ENCODE assay signal across 8 mouse cellular contexts in the genomic region with DNA sequence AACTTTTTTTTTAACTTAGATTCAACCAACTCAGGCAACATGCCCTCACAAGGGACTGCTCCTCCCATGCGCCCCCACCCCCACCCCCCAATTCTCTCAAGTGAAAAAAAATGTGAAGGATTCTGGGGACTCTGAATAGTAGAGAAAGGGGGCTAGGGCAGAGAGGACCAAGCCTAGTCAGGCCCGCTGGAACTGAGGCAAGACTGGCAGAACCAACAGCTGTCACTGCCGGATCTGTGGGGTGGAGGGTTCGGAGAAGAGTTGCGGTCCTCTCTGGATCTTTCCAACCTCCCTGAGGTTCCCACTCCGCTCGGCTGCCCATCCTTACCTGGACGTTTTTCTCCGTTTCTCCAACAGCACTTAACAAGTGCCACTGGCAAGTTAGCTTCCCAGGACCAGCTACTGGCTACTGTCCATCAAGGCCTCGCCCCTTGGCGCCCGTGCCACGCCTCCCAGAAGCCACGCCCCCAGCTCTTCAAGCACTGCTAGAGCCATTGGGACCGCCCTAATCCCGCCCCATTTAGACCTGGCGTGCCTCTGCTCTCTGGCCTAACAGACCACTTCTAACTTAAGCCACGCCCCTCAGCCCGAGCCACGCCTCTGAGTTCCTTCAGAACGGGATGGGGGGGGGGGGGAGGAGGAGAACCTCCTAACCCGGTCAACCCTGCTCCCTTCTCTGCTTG. TPM values are rescaled to one million over a fixed set of nuclear protein-coding genes. Genes with fewer than 3 reads are reported as not detected.
DNase-seq lines count a peak whose midpoint lies in the region; ATAC-seq and TF ChIP-seq lines count a peak whose summit lies in the region.

TSS of gene Car5b (minus strand) at position 391 of the 683 bp plus-strand sequence.

- H3K36me3 ChIP-seq in CH12.LX (replicated peaks in 1 of 2; ENCODE audit: control insufficient read depth in 1 of 2, insufficient read depth in 1 of 2, low read length in 1 of 2), result no peaks in the 10 kb centered on the region
- no peaks in the 10 kb centered on the region for H3K36me3 ChIP-seq in forebrain, embryonic 10.5 days (replicated peaks)
- no peaks in the 10 kb centered on the region for H3K36me3 ChIP-seq in heart, embryonic 14.5 days (ENCODE audit: control insufficient read depth, insufficient read depth, low read length)
- H3K36me3 ChIP-seq in liver, embryonic 12.5 days, result no peaks in the 10 kb centered on the region
- no peaks in the 10 kb centered on the region for H3K36me3 ChIP-seq in stomach, embryonic 14.5 days (ENCODE audit: control insufficient read depth, insufficient read depth, low read length)

- H3K27me3 ChIP-seq in CH12.LX (replicated peaks), result no peaks in the 10 kb centered on the region
- peaks cover 92% of the 10 kb centered on the region for H3K27me3 ChIP-seq in forebrain, embryonic 10.5 days (ENCODE audit: poor library complexity, severe bottlenecking)
- H3K27me3 ChIP-seq in heart, embryonic 14.5 days (ENCODE audit: control insufficient read depth, insufficient read depth, low read length), result no peaks in the 10 kb centered on the region
- no peaks in the 10 kb centered on the region for H3K27me3 ChIP-seq in liver, embryonic 12.5 days (replicated peaks)
- H3K27me3 ChIP-seq in stomach, embryonic 14.5 days (ENCODE audit: control insufficient read depth, insufficient read depth, low read length), result no peaks in the 10 kb centered on the region

- no peak within 1 kb of the TSS for H3K9ac ChIP-seq in CH12.LX (ENCODE audit: insufficient read depth, low read depth)
- no peak within 1 kb of the TSS for H3K9ac ChIP-seq in heart, embryonic 14.5 days (ENCODE audit: low read length)
- H3K9ac ChIP-seq in liver, embryonic 12.5 days, result no peak within 1 kb of the TSS; the same call in 1 of the 2 replicates
- no peak within 1 kb of the TSS for H3K9ac ChIP-seq in stomach, embryonic 14.5 days (replicated peaks; ENCODE audit: low read depth, low read length)

- TF ChIP-seq RAD21 in CH12.LX (IDR thresholded peaks at IDR 0.05; ENCODE audit: low read depth, low read length), result no peak

- no peaks in the 10 kb centered on the region for H3K9me3 ChIP-seq in CH12.LX (replicated peaks; ENCODE audit: low read length)
- H3K9me3 ChIP-seq in forebrain, embryonic 10.5 days, result no peaks in the 10 kb centered on the region
- H3K9me3 ChIP-seq in heart, embryonic 14.5 days (ENCODE audit: control insufficient read depth, low read length), result no peaks in the 10 kb centered on the region
- no peaks in the 10 kb centered on the region for H3K9me3 ChIP-seq in liver, embryonic 12.5 days (replicated peaks)
- no peaks in the 10 kb centered on the region for H3K9me3 ChIP-seq in stomach, embryonic 14.5 days (ENCODE audit: control insufficient read depth, low read depth, low read length)

- peak within 1 kb of the TSS in 1 of 3 experiments; percentile 10 for H3K4me3 ChIP-seq in CH12.LX (replicated peaks in 1 of 3; ENCODE audit: low read depth in 2 of 3, low read length in 2 of 3, poor library complexity in 1 of 3)
- peak within 1 kb of the TSS; percentile 48 for H3K4me3 ChIP-seq in forebrain, embryonic 10.5 days
- peak within 1 kb of the TSS; percentile 35 to 48 for H3K4me3 ChIP-seq in heart, embryonic 14.5 days (ENCODE audit: control insufficient read depth in 1 of 2, insufficient read depth in 1 of 2, low read depth in 1 of 2, low read length in 2 of 2)
- H3K4me3 ChIP-seq in liver, embryonic 12.5 days, result peak within 1 kb of the TSS; percentile 38
- peak within 1 kb of the TSS; percentile 25 for H3K4me3 ChIP-seq in stomach, embryonic 14.5 days (ENCODE audit: low read depth, low read length)

- peak; percentile 17 for DNase-seq in CH12.LX (ENCODE audit: extremely low read depth)
- DNase-seq in c-Kit-positive CD71-positive TER-119-negative erythroid progenitor cells, embryonic 14.5 days (ENCODE audit: low read depth), result peak; percentile 76
- peak; percentile 81 for DNase-seq in forebrain, embryonic 10.5 days (ENCODE audit: extremely low spot score, low spot score)
- DNase-seq in kidney, postnatal 10 days, result peak; percentile 95
- peak; percentile 58 for DNase-seq in naive thymus-derived CD4-positive, alpha-beta T cell, adult 2 months (ENCODE audit: low read depth)

- H3K79me2 ChIP-seq in CH12.LX (replicated peaks; ENCODE audit: control insufficient read depth, extremely low read depth, insufficient read depth, poor library complexity, severe bottlenecking), result no peaks in the 10 kb centered on the region

- ATAC-seq in heart, embryonic 14.5 days (ENCODE audit: insufficient number of reproducible peaks, insufficient read depth, low FRiP score, low read depth), result peak; percentile 97
- peak; percentile 99 for ATAC-seq in liver, embryonic 12.5 days
- peak; percentile 99 for ATAC-seq in stomach, embryonic 14.5 days (ENCODE audit: insufficient number of reproducible peaks, insufficient read depth, low FRiP score, low read depth)

- no peak for TF ChIP-seq EP300 in CH12.LX (IDR thresholded peaks at IDR 0.05; ENCODE audit: low read length)

- no peak within 1 kb of the TSS for H3K27ac ChIP-seq in CH12.LX (ENCODE audit: insufficient read depth, low read depth)
- H3K27ac ChIP-seq in forebrain, embryonic 10.5 days, result no peak within 1 kb of the TSS
- no peak within 1 kb of the TSS for H3K27ac ChIP-seq in heart, embryonic 14.5 days (replicated peaks in 1 of 2; ENCODE audit: control insufficient read depth in 1 of 2, insufficient read depth in 1 of 2, low read depth in 2 of 2, low read length in 2 of 2)
- no peak within 1 kb of the TSS for H3K27ac ChIP-seq in liver, embryonic 12.5 days
- no peak within 1 kb of the TSS for H3K27ac ChIP-seq in stomach, embryonic 14.5 days (ENCODE audit: low read length)

- H3K4me2 ChIP-seq in CH12.LX (ENCODE audit: insufficient read depth, low read depth, poor library complexity, severe bottlenecking), result no peak within 1 kb of the TSS
- H3K4me2 ChIP-seq in heart, embryonic 14.5 days (ENCODE audit: low read length), result peak within 1 kb of the TSS; percentile 69
- peak within 1 kb of the TSS; percentile 65 for H3K4me2 ChIP-seq in liver, embryonic 12.5 days
- H3K4me2 ChIP-seq in stomach, embryonic 14.5 days (replicated peaks; ENCODE audit: low read depth, low read length), result peak within 1 kb of the TSS; percentile 40

- no peak for TF ChIP-seq CTCF in CH12.LX (conservative IDR thresholded peaks at IDR 0.05 in 1 of 2, IDR thresholded peaks at IDR 0.05 in 1 of 2; ENCODE audit: low read depth in 2 of 2, low read length in 2 of 2)

- in situ Hi-C loops in CH12.LX (cut with MboI; ENCODE audit: low pct_ligation_motif_present, low pct_unique_long_range_greater_than_20kb, low sequenced_read_pairs), result no loop called here

- no peaks in the 10 kb centered on the region for H3K4me1 ChIP-seq in CH12.LX (ENCODE audit: control insufficient read depth in 1 of 2, insufficient read depth in 2 of 2)
- H3K4me1 ChIP-seq in forebrain, embryonic 10.5 days, result peaks cover 2% of the 10 kb centered on the region; the same call in 1 of the 2 replicates
- no peaks in the 10 kb centered on the region; a peak in 1 of 4 replicates for H3K4me1 ChIP-seq in heart, embryonic 14.5 days (ENCODE audit: control insufficient read depth in 2 of 2, insufficient read depth in 2 of 2, low read length in 2 of 2)
- H3K4me1 ChIP-seq in liver, embryonic 12.5 days, result peaks cover 11% of the 10 kb centered on the region
- no peaks in the 10 kb centered on the region for H3K4me1 ChIP-seq in stomach, embryonic 14.5 days (ENCODE audit: control insufficient read depth, insufficient read depth, low read length)

- 11% methylated on average over 22 of the region's 22 CpGs for WGBS in forebrain, embryonic 10.5 days
- 16% methylated on average over 21 of the region's 22 CpGs for WGBS in heart, embryonic 14.5 days
- WGBS in liver, embryonic 12.5 days (ENCODE audit: insufficient replicate concordance), result 7% methylated on average over 18 of the region's 22 CpGs
- 16% methylated on average over 22 of the region's 22 CpGs for WGBS in stomach, embryonic 14.5 days

- dilution Hi-C loops in CH12.LX (cut with MboI; ENCODE audit: extremely low pct_ligation_motif_present, extremely low pct_unique_long_range_greater_than_20kb, low sequenced_read_pairs), result no loop called here

- no peak for TF ChIP-seq POLR2A in CH12.LX (IDR thresholded peaks at IDR 0.05; ENCODE audit: low read depth, low read length)

TF ChIP-seq in CH12.LX, 34 proteins besides CTCF, POLR2A, EP300 and RAD21:
- TF ChIP-seq HCFC1 (IDR thresholded peaks at IDR 0.05; ENCODE audit: low read depth, low read length), result no peak
- no peak for TF ChIP-seq UBTF (IDR thresholded peaks at IDR 0.05; ENCODE audit: low read depth, low read length)
- no peak for TF ChIP-seq ETS1 (conservative IDR thresholded peaks at IDR 0.05; ENCODE audit: low read depth, low read length)
- TF ChIP-seq POLR2AphosphoS2 (IDR thresholded peaks at IDR 0.05; ENCODE audit: low read depth, low read length), result no peak
- no peak for TF ChIP-seq MEF2A (IDR thresholded peaks at IDR 0.05; ENCODE audit: borderline replicate concordance, low read depth, low read length)
- no peak for TF ChIP-seq MYC (IDR thresholded peaks at IDR 0.05; ENCODE audit: low read depth, low read length)
- no peak for TF ChIP-seq ELF1 (IDR thresholded peaks at IDR 0.05; ENCODE audit: low read depth, low read length)
- TF ChIP-seq MAZ (IDR thresholded peaks at IDR 0.05; ENCODE audit: low read depth, low read length), result no peak
- TF ChIP-seq JUND (conservative IDR thresholded peaks at IDR 0.05; ENCODE audit: low read depth, low read length), result no peak

RNA-seq across cellular contexts. Expression of gene Car5b, which starts in this region (rescaled TPM):
- total RNA-seq in CH12.LX (2012; rRNA removed) (0.13 and 0.17 TPM in 2 replicates), CH12.LX (2014; rRNA removed) (not detected in 2 replicates)
- polyA plus RNA-seq in CH12.LX (2012; ENCODE audit: insufficient read length, low read depth), result 0.12 TPM in 1 of 2 replicates, not detected in the other
- polyA plus RNA-seq in forebrain, embryonic 10.5 days (2016; fragmentation: Nextera tagmentation; extraction: Ambion mirVana), result 0.15 and 0.30 TPM in 2 replicates
- polyA plus RNA-seq in heart, embryonic 14.5 days (2014; fragmentation: Nextera tagmentation; extraction: Ambion mirVana), result 0.15 and 0.35 TPM in 2 replicates
- 0.14 and 0.22 TPM in 2 replicates for polyA plus RNA-seq in liver, embryonic 12.5 days (2016; fragmentation: Nextera tagmentation; extraction: Ambion mirVana)
- 0.72 and 1.1 TPM in 2 replicates for polyA plus RNA-seq in stomach, embryonic 14.5 days (2014; fragmentation: Nextera tagmentation; extraction: Ambion mirVana)

Comparison
In these comparisons a context has a peak if more than half of its experiments do, and no peak if none do; other contexts are left out.
1. Peak in DNase-seq in CH12.LX; RNA of the gene not detected or under 1 TPM.
2. Peak in DNase-seq and H3K4me3 ChIP-seq in forebrain, embryonic 10.5 days; RNA of the gene not detected or under 1 TPM.
3. Peak in ATAC-seq, H3K4me3 ChIP-seq and H3K4me2 ChIP-seq in heart, embryonic 14.5 days; RNA of the gene not detected or under 1 TPM.
4. Peak in ATAC-seq, H3K4me3 ChIP-seq and H3K4me2 ChIP-seq in liver, embryonic 12.5 days; RNA of the gene not detected or under 1 TPM.
5. DNase-seq: peak in every context shown above with its lines; median percentile 95 in kidney, postnatal 10 days; 81 in forebrain, embryonic 10.5 days; 76 in c-Kit-positive CD71-positive TER-119-negative erythroid progenitor cells, embryonic 14.5 days; 58 in naive thymus-derived CD4-positive, alpha-beta T cell, adult 2 months; 17 in CH12.LX.